Mouse (Mus musculus) lung, postnatal 0 days (tissue): ENCODE results near the gene Orai1.

Experiments
- CTCF ChIP-seq: IDR thresholded peaks from 2 replicates; pipeline ENCODE4 v1.5.1; 2016; ENCODE audit warnings: antibody characterized with exemption, mild to moderate bottlenecking
- EP300 ChIP-seq: IDR thresholded peaks from 2 replicates; pipeline ENCODE4 v1.6.1; 2016; ENCODE audit warnings: antibody characterized with exemption, mild to moderate bottlenecking, control low read depth

DNA sequence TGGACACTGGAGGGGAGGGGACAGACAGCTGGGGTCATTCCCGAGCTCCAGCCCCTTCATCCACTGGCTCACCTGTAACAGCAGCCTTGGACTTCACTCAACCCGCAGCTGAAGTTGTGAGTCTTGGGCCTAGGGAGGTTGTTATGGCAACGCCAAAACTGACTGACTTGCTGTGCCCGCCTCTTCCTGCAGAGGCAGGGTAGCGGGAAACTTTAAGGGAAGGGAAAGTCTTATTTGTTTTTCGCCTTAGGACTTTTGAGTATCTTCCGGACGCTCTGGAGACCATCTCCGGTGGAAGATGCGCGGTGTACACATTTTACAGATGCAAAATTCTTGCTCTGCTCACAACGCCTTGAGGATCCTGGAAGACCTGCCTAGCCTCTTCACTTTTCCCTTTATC is 34.4 kb downstream of the Orai1 start:
- no peak for TF ChIP-seq EP300
- peak; percentile 46 for TF ChIP-seq CTCF
